Mouse (Mus musculus): ENCODE results near the gene Dglucy. TPM values are rescaled to one million over a fixed set of nuclear protein-coding genes. Genes with fewer than 3 reads are reported as not detected.

Dglucy gene
- polyA plus RNA-seq, 1 experiment from 2014 or later: 0.14 TPM

GRCm38 (mm10) chr12:100831021-100831420 lies 52.2 kb downstream of the Dglucy start:
- Histone ChIP-seq H3K27me3 (ENCODE audit: poor library complexity, severe bottlenecking) (peaks cover 63% of the 10 kb centered on the region), H3K27ac (no peak overlapping the region), H3K36me3 (replicated peaks) (no peaks in the 10 kb centered on the region), H3K4me1 (peaks cover 13% of the 10 kb centered on the region), H3K4me3 (no peak overlapping the region), H3K9me3 (no peaks in the 10 kb centered on the region)
- WGBS: 68% methylated on average over 2 of the region's 2 CpGs
- no peak for DNase-seq (ENCODE audit: extremely low spot score, low spot score)

- H3K4me3 ChIP-seq: no peak overlapping the region
- no peak for DNase-seq (ENCODE audit: extremely low spot score, low spot score)
- H3K4me1 ChIP-seq: peaks cover 13% of the 10 kb centered on the region
- H3K27me3 ChIP-seq (ENCODE audit: poor library complexity, severe bottlenecking): peaks cover 65% of the 10 kb centered on the region
- 14% methylated on average over 8 of the region's 8 CpGs for WGBS
- no peak overlapping the region for H3K27ac ChIP-seq
- no peaks in the 10 kb centered on the region for H3K9me3 ChIP-seq
- no peaks in the 10 kb centered on the region for H3K36me3 ChIP-seq (replicated peaks)
Observed at GRCm38 (mm10) chr12:100831629-100832325, 52.9 kb downstream of the Dglucy start.

GRCm38 (mm10) chr12:100837208-100837607 lies 58.4 kb downstream of the Dglucy start:
- Histone ChIP-seq H3K9me3 (no peaks in the 10 kb centered on the region), H3K27me3 (ENCODE audit: poor library complexity, severe bottlenecking) (peaks cover 40% of the 10 kb centered on the region), H3K4me1 (peaks cover 1% of the 10 kb centered on the region), H3K27ac (no peak overlapping the region), H3K4me3 (no peak overlapping the region), H3K36me3 (replicated peaks) (no peaks in the 10 kb centered on the region)
- WGBS: 83% methylated on average over 3 of the region's 3 CpGs
- no peak for DNase-seq (ENCODE audit: extremely low spot score, low spot score)

- no peaks in the 10 kb centered on the region for H3K36me3 ChIP-seq (replicated peaks)
- no peak for DNase-seq (ENCODE audit: extremely low spot score, low spot score)
- no peak overlapping the region for H3K4me3 ChIP-seq
- no peaks in the 10 kb centered on the region for H3K4me1 ChIP-seq
- H3K27me3 ChIP-seq (ENCODE audit: poor library complexity, severe bottlenecking): peaks cover 20% of the 10 kb centered on the region
- WGBS: 38% methylated on average over 8 of the region's 8 CpGs
- no peak overlapping the region for H3K27ac ChIP-seq
- no peaks in the 10 kb centered on the region for H3K9me3 ChIP-seq
Observed at GRCm38 (mm10) chr12:100839079-100839600, 60.3 kb downstream of the Dglucy start.

GRCm38 (mm10) chr12:100839926-100840325 lies 61.1 kb downstream of the Dglucy start:
- Histone ChIP-seq H3K36me3 (replicated peaks) (no peaks in the 10 kb centered on the region), H3K27me3 (ENCODE audit: poor library complexity, severe bottlenecking) (peaks cover 12% of the 10 kb centered on the region), H3K9me3 (no peaks in the 10 kb centered on the region), H3K27ac (no peak overlapping the region), H3K4me3 (no peak overlapping the region), H3K4me1 (no peaks in the 10 kb centered on the region)
- DNase-seq (ENCODE audit: extremely low spot score, low spot score): no peak
- 82% methylated on average over 6 of the region's 6 CpGs for WGBS

- H3K27ac ChIP-seq: no peak overlapping the region
- H3K27me3 ChIP-seq (ENCODE audit: poor library complexity, severe bottlenecking): peaks cover 7% of the 10 kb centered on the region; the same call in 1 of the 2 replicates
- no peak overlapping the region for H3K4me3 ChIP-seq
- H3K36me3 ChIP-seq (replicated peaks): no peaks in the 10 kb centered on the region
- H3K9me3 ChIP-seq: no peaks in the 10 kb centered on the region
- DNase-seq (ENCODE audit: extremely low spot score, low spot score): peak; percentile 82
- no peaks in the 10 kb centered on the region for H3K4me1 ChIP-seq
- 31% methylated on average over 3 of the region's 3 CpGs for WGBS
Observed at GRCm38 (mm10) chr12:100841211-100841792, 62.4 kb downstream of the Dglucy start.

GRCm38 (mm10) chr12:100843171-100843570 lies 64.3 kb downstream of the Dglucy start:
- no peak for DNase-seq (ENCODE audit: extremely low spot score, low spot score)
- no peaks in the 10 kb centered on the region for H3K36me3 ChIP-seq (replicated peaks)
- 83% methylated on average over 4 of the region's 4 CpGs for WGBS

GRCm38 (mm10) chr12:100844546-100844945 lies 65.7 kb downstream of the Dglucy start:
- Histone ChIP-seq H3K36me3 (replicated peaks) (no peaks in the 10 kb centered on the region), H3K4me3 (no peak overlapping the region), H3K27me3 (ENCODE audit: poor library complexity, severe bottlenecking) (no peaks in the 10 kb centered on the region), H3K4me1 (no peaks in the 10 kb centered on the region), H3K9me3 (no peaks in the 10 kb centered on the region), H3K27ac (no peak overlapping the region)
- WGBS: 88% methylated on average over 7 of the region's 7 CpGs
- no peak for DNase-seq (ENCODE audit: extremely low spot score, low spot score)

More at GRCm38 (mm10) chr12:100843171-100843570, 64.3 kb downstream of the Dglucy start:
- no peaks in the 10 kb centered on the region for H3K4me1 ChIP-seq
- no peaks in the 10 kb centered on the region for H3K27me3 ChIP-seq (ENCODE audit: poor library complexity, severe bottlenecking)
- no peak overlapping the region for H3K27ac ChIP-seq
- H3K9me3 ChIP-seq: no peaks in the 10 kb centered on the region
- H3K4me3 ChIP-seq: no peak overlapping the region

- H3K36me3 ChIP-seq (replicated peaks): no peaks in the 10 kb centered on the region
- no peaks in the 10 kb centered on the region for H3K27me3 ChIP-seq (ENCODE audit: poor library complexity, severe bottlenecking)
- H3K4me1 ChIP-seq: no peaks in the 10 kb centered on the region
- no peaks in the 10 kb centered on the region for H3K9me3 ChIP-seq
- 33% methylated on average over 2 of the region's 2 CpGs for WGBS
- H3K27ac ChIP-seq: no peak overlapping the region
- H3K4me3 ChIP-seq: no peak overlapping the region
- no peak for DNase-seq (ENCODE audit: extremely low spot score, low spot score)
Observed at GRCm38 (mm10) chr12:100845829-100846228, 67.0 kb downstream of the Dglucy start.

GRCm38 (mm10) chr12:100846566-100846965 lies 67.7 kb downstream of the Dglucy start:
- no peak overlapping the region for H3K4me3 ChIP-seq
- H3K27me3 ChIP-seq (ENCODE audit: poor library complexity, severe bottlenecking): no peaks in the 10 kb centered on the region
- no peaks in the 10 kb centered on the region for H3K36me3 ChIP-seq (replicated peaks)
- no peaks in the 10 kb centered on the region for H3K9me3 ChIP-seq
- no peaks in the 10 kb centered on the region for H3K4me1 ChIP-seq
- WGBS: 45% methylated on average over 1 of the region's 1 CpGs
- no peak overlapping the region for H3K27ac ChIP-seq
- DNase-seq (ENCODE audit: extremely low spot score, low spot score): no peak

GRCm38 (mm10) chr12:100847437-100848080 lies 68.7 kb downstream of the Dglucy start:
- no peak overlapping the region for H3K4me3 ChIP-seq
- DNase-seq (ENCODE audit: extremely low spot score, low spot score): no peak
- no peaks in the 10 kb centered on the region for H3K4me1 ChIP-seq
- no peaks in the 10 kb centered on the region for H3K9me3 ChIP-seq
- WGBS: 90% methylated on average over 11 of the region's 11 CpGs
- no peaks in the 10 kb centered on the region for H3K27me3 ChIP-seq (ENCODE audit: poor library complexity, severe bottlenecking)
- H3K36me3 ChIP-seq (replicated peaks): no peaks in the 10 kb centered on the region
- no peak overlapping the region for H3K27ac ChIP-seq

- Histone ChIP-seq H3K9me3 (no peaks in the 10 kb centered on the region), H3K4me3 (no peak overlapping the region), H3K27ac (no peak overlapping the region), H3K4me1 (no peaks in the 10 kb centered on the region), H3K36me3 (replicated peaks) (no peaks in the 10 kb centered on the region), H3K27me3 (ENCODE audit: poor library complexity, severe bottlenecking) (no peaks in the 10 kb centered on the region)
- WGBS: 80% methylated on average over 7 of the region's 7 CpGs
- peak; percentile 32 for DNase-seq (ENCODE audit: extremely low spot score, low spot score)
Observed at GRCm38 (mm10) chr12:100849421-100850138, 70.7 kb downstream of the Dglucy start.

Data from forebrain, embryonic 10.5 days (tissue).